Mouse (Mus musculus) inflammation-experienced regulatory T-cells, adult 16 weeks (primary cell): ENCODE results near the gene Gm17577. TPM values are rescaled to one million over a fixed set of nuclear protein-coding genes. Genes with fewer than 3 reads are reported as not detected.

Source experiments
- polyA plus RNA-seq: library from polyadenylated mRNA; unstranded; fragments of 100-300 nt; shearing (Covaris generic); gene quantifications from one replicate; pipeline ENCODE4 v1.2.1, GENCODE M21; 2017

The Gm17577 gene
- not detected for polyA plus RNA-seq

GRCm38 (mm10) chrX:123246807-123247206 is at the start of gene Gm17577:
Gene Gm17577, minus strand, starts transcription at chrX:123246907.

GRCm38 (mm10) chrX:123222381-123222780 is 24.3 kb downstream of the Gm17577 start, which contains the start of gene Srsx:
Gene Srsx, minus strand, starts transcription at chrX:123222481.

Other genes with a start within 250 kb of the Gm17577 start
- not detected for gene Gm17521, start 217.2 kb downstream of the Gm17577 start, polyA plus RNA-seq
- gene Cldn34c1, start 143.4 kb downstream of the Gm17577 start, polyA plus RNA-seq, result 3.1 TPM
- not detected for gene Srsx, start 24.4 kb downstream of the Gm17577 start, polyA plus RNA-seq